In genomic region chr17:69180905-69181559, GRCm38 (mm10) we compare ENCODE assay signal across 7 mouse cellular contexts.
DNase-seq lines count a peak whose midpoint lies in the region; ATAC-seq lines count a peak whose summit lies in the region.

No protein-coding gene starts in this region.

- ATAC-seq in hindbrain, embryonic 16.5 days = peak; percentile 72

- no peaks in the 10 kb centered on the region for H3K9me3 ChIP-seq in hindbrain, embryonic 16.5 days (ENCODE audit: control insufficient read depth, low read length)

- H3K36me3 ChIP-seq in hindbrain, embryonic 16.5 days (ENCODE audit: control insufficient read depth, insufficient read depth, low read length) = no peaks in the 10 kb centered on the region
- no peaks in the 10 kb centered on the region for H3K36me3 ChIP-seq in macrophage (ENCODE audit: inconsistent target)

- H3K27ac ChIP-seq in hindbrain, embryonic 16.5 days (ENCODE audit: low read depth, low read length) = peak overlapping the region; percentile 59
- H3K27ac ChIP-seq in macrophage = peak overlapping the region; percentile 76

- peak overlapping the region; percentile 41; the same call in 1 of the 2 replicates for H3K9ac ChIP-seq in hindbrain, embryonic 16.5 days (ENCODE audit: low read depth, low read length)

- H3K27me3 ChIP-seq in hindbrain, embryonic 16.5 days (replicated peaks; ENCODE audit: control insufficient read depth, insufficient read depth, low read length) = no peaks in the 10 kb centered on the region

- peak overlapping the region; percentile 46 for H3K4me2 ChIP-seq in hindbrain, embryonic 16.5 days (ENCODE audit: low read length)

- H3K79me2 ChIP-seq in macrophage (ENCODE audit: inconsistent target) = no peaks in the 10 kb centered on the region

- peaks cover 22% of the 10 kb centered on the region for H3K4me1 ChIP-seq in hindbrain, embryonic 16.5 days (ENCODE audit: control insufficient read depth, insufficient read depth, low read depth, low read length)

- peak; percentile 9 to 12 for DNase-seq in B cell, adult 2 months
- DNase-seq in adipocyte (ENCODE audit: low spot score) = peak; percentile 84
- peak; percentile 26 for DNase-seq in gastrocnemius, postnatal 10 days
- no peak for DNase-seq in ovary, postnatal 14 days (ENCODE audit: low spot score)
- DNase-seq in urinary bladder, adult 2 months (ENCODE audit: low spot score) = no peak

- no peak overlapping the region for H3K4me3 ChIP-seq in hindbrain, embryonic 16.5 days (ENCODE audit: low read length)
- H3K4me3 ChIP-seq in macrophage (ENCODE audit: inconsistent target) = no peak overlapping the region

- WGBS in hindbrain, embryonic 16.5 days = 17% methylated on average over 12 of the region's 12 CpGs
- 7% methylated on average over 11 of the region's 12 CpGs for WGBS in macrophage (ENCODE audit: missing documents)

Comparison
In these comparisons a context has a peak if more than half of its experiments do, and no peak if none do; other contexts are left out.
1. DNase-seq: peak in B cell, adult 2 months (2 of 2), adipocyte (single experiment) and gastrocnemius, postnatal 10 days (single experiment); none in ovary, postnatal 14 days (single experiment) and urinary bladder, adult 2 months (single experiment).